Mouse (Mus musculus) midbrain, embryonic 14.5 days (tissue): ENCODE data around the gene Drp2. TPM values are rescaled to one million over a fixed set of nuclear protein-coding genes. Genes with fewer than 3 reads are reported as not detected.
A peak's percentile ranks its signal among the peaks of the same experiment; 100 is the strongest.

ENCODE experiments used
- ATAC-seq: fragments of 200-750 bp; cut with Nextera tagmentation; 2 replicates; pipeline ENCODE4 v1.8.0; 2017; ENCODE audit warnings: moderate number of reproducible peaks, moderate library complexity; ENCODE audit not compliant: low FRiP score, low TSS enrichment
- DNase-seq: peaks from one replicate; pipeline ENCODE4 v3.0.0-alpha.2; 2015
- H3K27ac ChIP-seq: fragments of 300-500 bp; sonication (generic); replicated peaks from 2 replicates; pipeline ENCODE4 v1.5.1; 2014; ENCODE audit warnings: mild to moderate bottlenecking, low read depth, low read length, moderate library complexity
- H3K27me3 ChIP-seq: fragments of 300-500 bp; sonication (generic); 2 replicates; pipeline ENCODE4 v1.6.1; 2014; ENCODE audit warnings: low read length, control low read depth, mixed read lengths; ENCODE audit not compliant: control insufficient read depth, insufficient read depth
- H3K36me3 ChIP-seq: fragments of 300-500 bp; sonication (generic); 2 replicates; pipeline ENCODE4 v1.6.1; 2014; ENCODE audit warnings: low read length, control low read depth; ENCODE audit not compliant: control insufficient read depth, insufficient read depth
- H3K4me1 ChIP-seq: fragments of 300-500 bp; sonication (generic); 2 replicates; pipeline ENCODE4 v1.6.1; 2014; ENCODE audit warnings: mild to moderate bottlenecking, antibody characterized with exemption, low read length, control low read depth; ENCODE audit not compliant: control insufficient read depth, insufficient read depth
- H3K4me2 ChIP-seq: fragments of 300-500 bp; sonication (generic); 2 replicates; pipeline ENCODE4 v1.6.1; 2014; ENCODE audit warnings: mild to moderate bottlenecking, low read length, moderate library complexity
- H3K4me3 ChIP-seq: fragments of 300-500 bp; sonication (generic); replicated peaks from 2 replicates; pipeline ENCODE4 v1.5.1; 2014; ENCODE audit warnings: low read depth, low read length
- H3K9ac ChIP-seq: fragments of 300-500 bp; sonication (generic); replicated peaks from 2 replicates; pipeline ENCODE4 v1.6.1; 2014; ENCODE audit warnings: mild to moderate bottlenecking, low read length, moderate library complexity
- H3K9me3 ChIP-seq: fragments of 300-500 bp; sonication (generic); 2 replicates; pipeline ENCODE4 v1.6.1; 2016; ENCODE audit warnings: low read length, control low read depth, mixed read lengths; ENCODE audit not compliant: control insufficient read depth
- WGBS: fragments of 180-500 bp; shearing (Covaris S2); extraction: QIAGEN DNeasy Blood & Tissue Kit; methylation state at CpG from one replicate; pipeline ENCODE4 v1.1.7; 2014; 5-methylcytosine and 5-hydroxymethylcytosine counted together
- polyA plus RNA-seq: library from polyadenylated mRNA; unstranded; fragments of >200 nt; fragmentation: Nextera tagmentation; extraction: Ambion mirVana; gene quantifications from 2 replicates; pipeline ENCODE4 v1.2.1, GENCODE M21; 2014

Gene Drp2
- polyA plus RNA-seq, 1 experiment from 2014 or later, result 25.2 TPM

- H3K4me2 ChIP-seq, result peak overlapping the region; percentile 57
- 29% methylated on average over 12 of the region's 14 CpGs for WGBS
- peak overlapping the region; percentile 83 for H3K27ac ChIP-seq
- ATAC-seq (peak; percentile 66; the same call in 1 of the 2 replicates), DNase-seq (peak; percentile 60)
- H3K9ac ChIP-seq, result peak overlapping the region; percentile 58
- H3K9me3 ChIP-seq, result no peaks in the 10 kb centered on the region
- H3K36me3 ChIP-seq, result no peaks in the 10 kb centered on the region
- H3K27me3 ChIP-seq, result no peaks in the 10 kb centered on the region
- no peaks in the 10 kb centered on the region for H3K4me1 ChIP-seq
- H3K4me3 ChIP-seq, result peak overlapping the region; percentile 39
These were observed 219 bp downstream of the Drp2 start for GRCm38 (mm10) chrX:134404584-134404955.

- 71% methylated on average over 6 of the region's 6 CpGs for WGBS
These were observed 5.1 kb downstream of the Drp2 start for GRCm38 (mm10) chrX:134409354-134409900.

DNA sequence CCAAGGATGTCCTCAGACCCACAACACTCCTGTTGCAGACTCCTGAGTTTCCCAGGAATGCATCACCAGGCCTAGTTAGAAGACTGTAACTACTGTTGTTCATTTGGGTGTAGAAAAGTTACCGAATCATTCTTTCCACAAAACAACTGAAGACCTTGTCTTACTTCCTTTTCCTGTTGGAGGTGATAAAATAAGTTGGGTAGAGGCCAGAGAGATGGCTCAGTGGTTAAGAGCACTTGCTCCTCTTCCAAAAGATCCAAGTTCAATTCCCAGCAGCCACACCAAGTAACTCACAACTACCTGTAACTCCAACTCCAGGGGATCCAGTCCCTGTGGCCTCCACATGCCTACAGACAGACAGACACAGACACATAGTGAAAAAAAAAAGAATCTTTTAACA, 7.7 kb downstream of the Drp2 start:
- Histone ChIP-seq H3K4me1 (no peaks in the 10 kb centered on the region), H3K9ac (no peak overlapping the region), H3K27ac (no peak overlapping the region), H3K36me3 (no peaks in the 10 kb centered on the region), H3K9me3 (no peaks in the 10 kb centered on the region), H3K4me2 (no peak overlapping the region), H3K27me3 (no peaks in the 10 kb centered on the region), H3K4me3 (no peak overlapping the region)
- ATAC-seq (no peak), DNase-seq (no peak)
- WGBS, result 88% methylated on average over 1 of the region's 1 CpGs

More at GRCm38 (mm10) chrX:134409354-134409900, 5.1 kb downstream of the Drp2 start:
- H3K36me3 ChIP-seq, result no peaks in the 10 kb centered on the region
- H3K4me1 ChIP-seq, result no peaks in the 10 kb centered on the region
- H3K9me3 ChIP-seq, result no peaks in the 10 kb centered on the region
- no peak overlapping the region for H3K9ac ChIP-seq
- no peak overlapping the region for H3K4me2 ChIP-seq
- no peak overlapping the region for H3K27ac ChIP-seq
- no peak overlapping the region for H3K4me3 ChIP-seq
- H3K27me3 ChIP-seq, result no peaks in the 10 kb centered on the region
- no peak for DNase-seq
- ATAC-seq, result no peak

- H3K9me3 ChIP-seq, result no peaks in the 10 kb centered on the region
- no peak overlapping the region for H3K27ac ChIP-seq
- H3K27me3 ChIP-seq, result no peaks in the 10 kb centered on the region
- WGBS, result 83% methylated on average over 5 of the region's 5 CpGs
- no peak overlapping the region for H3K4me2 ChIP-seq
- no peak for DNase-seq
- no peak for ATAC-seq
- no peak overlapping the region for H3K4me3 ChIP-seq
- H3K9ac ChIP-seq, result no peak overlapping the region
- no peaks in the 10 kb centered on the region for H3K4me1 ChIP-seq
- no peaks in the 10 kb centered on the region for H3K36me3 ChIP-seq
These were observed 15.7 kb downstream of the Drp2 start for GRCm38 (mm10) chrX:134420097-134420496.

- no peaks in the 10 kb centered on the region for H3K4me1 ChIP-seq
- no peak overlapping the region for H3K9ac ChIP-seq
- no peaks in the 10 kb centered on the region for H3K9me3 ChIP-seq
- no peaks in the 10 kb centered on the region for H3K36me3 ChIP-seq
- ATAC-seq (no peak), DNase-seq (no peak)
- no peak overlapping the region for H3K4me2 ChIP-seq
- WGBS, result 90% methylated on average over 5 of the region's 5 CpGs
- no peaks in the 10 kb centered on the region for H3K27me3 ChIP-seq
- H3K27ac ChIP-seq, result no peak overlapping the region
- no peak overlapping the region for H3K4me3 ChIP-seq
These were observed 19.9 kb downstream of the Drp2 start for GRCm38 (mm10) chrX:134424263-134424662.

DNA sequence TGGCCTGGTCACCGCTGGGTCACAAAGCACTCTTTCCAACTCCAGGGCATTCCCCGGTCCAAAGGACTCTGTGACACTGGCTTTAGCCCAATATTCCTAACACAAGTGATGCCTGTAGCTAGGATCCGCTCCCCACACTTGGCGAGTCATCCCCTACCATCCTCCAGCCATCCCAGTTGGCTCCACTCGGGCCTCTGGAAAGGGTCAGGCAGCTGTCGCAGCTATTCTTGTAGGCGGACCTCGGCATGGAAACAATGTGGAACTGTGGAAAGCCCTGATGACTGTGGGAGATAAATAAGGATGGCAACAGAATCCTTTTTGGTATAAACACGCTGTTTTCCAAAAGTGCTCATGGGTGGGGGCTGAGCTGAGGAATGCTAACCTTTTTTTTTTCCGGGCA, 21.4 kb downstream of the Drp2 start:
- DNase-seq (no peak), ATAC-seq (no peak)
- Histone ChIP-seq H3K4me1 (no peaks in the 10 kb centered on the region), H3K27me3 (no peaks in the 10 kb centered on the region), H3K27ac (no peak overlapping the region), H3K9me3 (no peaks in the 10 kb centered on the region), H3K9ac (no peak overlapping the region), H3K4me2 (no peak overlapping the region), H3K36me3 (no peaks in the 10 kb centered on the region), H3K4me3 (no peak overlapping the region)
- WGBS, result 76% methylated on average over 10 of the region's 10 CpGs

DNA sequence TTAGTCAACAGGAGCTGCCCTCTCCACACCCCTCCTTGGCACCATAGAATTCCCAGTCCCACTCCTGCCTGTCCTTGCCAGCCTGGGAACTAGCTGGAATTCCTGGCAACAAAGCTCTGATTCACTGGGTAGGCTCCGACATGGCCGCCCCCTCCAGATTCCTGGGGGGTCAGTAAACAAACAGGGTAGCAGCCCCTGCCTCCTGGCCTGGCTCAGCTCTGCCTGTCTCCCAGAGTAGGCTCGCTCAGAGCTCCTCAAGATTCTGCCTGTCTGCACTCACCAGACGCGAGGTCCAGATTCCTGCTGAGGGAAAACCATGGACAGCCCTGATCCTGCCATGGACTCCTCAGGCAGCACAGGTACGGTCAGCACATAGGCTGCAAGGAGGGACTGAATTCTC, 22.5 kb downstream of the Drp2 start:
- ATAC-seq (no peak), DNase-seq (no peak)
- Histone ChIP-seq H3K36me3 (no peaks in the 10 kb centered on the region), H3K27ac (no peak overlapping the region), H3K4me1 (no peaks in the 10 kb centered on the region), H3K4me3 (no peak overlapping the region), H3K4me2 (no peak overlapping the region), H3K9me3 (no peaks in the 10 kb centered on the region), H3K27me3 (no peaks in the 10 kb centered on the region), H3K9ac (no peak overlapping the region)
- whole genome bisulfite sequencing, result 65% methylated on average over 6 of the region's 6 CpGs

- H3K27me3 ChIP-seq, result no peaks in the 10 kb centered on the region
- ATAC-seq, result no peak
- H3K4me2 ChIP-seq, result no peak overlapping the region
- 74% methylated on average over 3 of the region's 3 CpGs for WGBS
- no peaks in the 10 kb centered on the region for H3K9me3 ChIP-seq
- H3K36me3 ChIP-seq, result no peaks in the 10 kb centered on the region
- no peak overlapping the region for H3K27ac ChIP-seq
- H3K4me3 ChIP-seq, result no peak overlapping the region
- no peak overlapping the region for H3K9ac ChIP-seq
- no peaks in the 10 kb centered on the region for H3K4me1 ChIP-seq
- no peak for DNase-seq
These were observed 23.0 kb downstream of the Drp2 start for GRCm38 (mm10) chrX:134427307-134427706.

DNA sequence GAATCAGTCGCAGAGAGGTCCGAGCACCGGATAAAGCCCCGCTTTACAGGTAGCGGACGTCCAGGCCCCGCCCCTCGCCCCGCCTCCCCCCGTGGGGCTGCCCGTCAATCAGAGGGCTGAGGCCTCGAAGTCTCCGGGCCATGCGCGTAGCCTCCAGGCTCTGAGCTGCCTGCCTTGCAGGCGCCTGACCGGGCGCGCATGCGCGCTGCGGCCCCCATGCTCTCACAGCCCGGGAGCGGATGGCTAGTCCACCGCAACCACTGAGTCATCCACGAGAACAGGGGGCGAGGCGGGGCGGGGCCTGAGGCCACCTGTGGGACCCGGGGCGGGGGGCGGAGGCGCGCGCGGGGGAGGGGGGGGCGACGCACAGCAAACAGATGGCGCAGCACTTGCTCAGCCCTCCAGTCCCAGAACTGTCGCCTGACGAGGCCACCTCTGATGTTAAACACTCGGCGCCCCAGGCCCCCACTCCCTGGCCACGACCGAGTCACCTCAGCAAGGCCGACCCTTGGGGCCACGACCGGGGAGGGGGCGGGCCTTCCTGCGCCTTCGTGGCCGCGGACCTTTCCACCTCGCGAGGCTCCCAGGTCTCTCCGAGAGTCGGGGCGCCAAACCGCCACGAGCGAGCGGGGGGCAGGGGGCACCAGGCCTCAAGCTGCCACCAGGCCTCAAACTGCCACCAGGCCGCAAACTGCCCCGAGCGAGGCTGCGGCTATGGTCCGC, 70.8 kb downstream of the Drp2 start:
- Histone ChIP-seq H3K9me3 (no peaks in the 10 kb centered on the region), H3K27me3 (no peaks in the 10 kb centered on the region), H3K4me3 (no peak overlapping the region), H3K9ac (no peak overlapping the region), H3K36me3 (no peaks in the 10 kb centered on the region), H3K27ac (no peak overlapping the region), H3K4me2 (no peak overlapping the region), H3K4me1 (no peaks in the 10 kb centered on the region)
- DNase-seq (peak; percentile 12), ATAC-seq (no peak; the same call in 1 of the 2 replicates)
- WGBS, result 80% methylated on average over 53 of the region's 67 CpGs
